Mouse (Mus musculus) frontal cortex, adult (tissue): Measurements from ENCODE around the gene Ptprz1.
A peak's percentile ranks its signal among the peaks of the same experiment; 100 is the strongest.

ENCODE experiments used
- ATAC-seq: cut with Nextera tagmentation; 2 replicates; pipeline ENCODE4 v1.9.2; 2017; ENCODE audit warnings: mild to moderate bottlenecking, moderate library complexity, mixed read lengths; ENCODE audit not compliant: low TSS enrichment

Gene Ptprz1

GRCm38 (mm10) chr6:22874781-22875613 lies at the start of gene Ptprz1:
Gene Ptprz1, plus strand, starts transcription at chr6:22875502.
- ATAC-seq: peak; percentile 79

- ATAC-seq: no peak
These were observed 41.7 kb upstream of the Ptprz1 start for GRCm38 (mm10) chr6:22833637-22834036.

- no peak for ATAC-seq
These were observed 41.0 kb upstream of the Ptprz1 start for GRCm38 (mm10) chr6:22834100-22834970.

GRCm38 (mm10) chr6:22875614-22876541 lies 576 bp downstream of the Ptprz1 start:
- ATAC-seq: peak; percentile 63

- peak; percentile 76 for ATAC-seq
These were observed 12.7 kb downstream of the Ptprz1 start for GRCm38 (mm10) chr6:22887978-22888377.

GRCm38 (mm10) chr6:22889333-22889732 lies 14.0 kb downstream of the Ptprz1 start:
- ATAC-seq: no peak

GRCm38 (mm10) chr6:22901983-22902382 lies 26.7 kb downstream of the Ptprz1 start:
- ATAC-seq: no peak

GRCm38 (mm10) chr6:22908510-22909256 lies 33.4 kb downstream of the Ptprz1 start:
- ATAC-seq: no peak

GRCm38 (mm10) chr6:22909257-22909907 lies 34.1 kb downstream of the Ptprz1 start:
- no peak for ATAC-seq

- ATAC-seq: no peak
These were observed 34.6 kb downstream of the Ptprz1 start for GRCm38 (mm10) chr6:22909908-22910260.

GRCm38 (mm10) chr6:22922880-22923279 lies 47.6 kb downstream of the Ptprz1 start:
- ATAC-seq: no peak

- ATAC-seq: no peak
These were observed 57.5 kb downstream of the Ptprz1 start for GRCm38 (mm10) chr6:22932768-22933265.

GRCm38 (mm10) chr6:22937126-22937525 lies 61.8 kb downstream of the Ptprz1 start:
- no peak for ATAC-seq

GRCm38 (mm10) chr6:22937526-22937925 lies 62.2 kb downstream of the Ptprz1 start:
- ATAC-seq: no peak

GRCm38 (mm10) chr6:22944191-22944590 lies 68.9 kb downstream of the Ptprz1 start:
- no peak for ATAC-seq

GRCm38 (mm10) chr6:22963374-22963773 lies 88.1 kb downstream of the Ptprz1 start:
- ATAC-seq: no peak

GRCm38 (mm10) chr6:22968073-22968472 lies 92.8 kb downstream of the Ptprz1 start:
- ATAC-seq: peak; percentile 69

GRCm38 (mm10) chr6:22983769-22984519 lies 108.6 kb downstream of the Ptprz1 start:
- peak; percentile 65 for ATAC-seq

GRCm38 (mm10) chr6:22984520-22985154 lies 109.3 kb downstream of the Ptprz1 start:
- ATAC-seq: no peak
